Mouse (Mus musculus): ENCODE results near the gene Gm21870. TPM values are rescaled to one million over a fixed set of nuclear protein-coding genes. Genes with fewer than 3 reads are reported as not detected.
"Not testable (repeated sequence)": the region's sequence is repeated elsewhere in the genome, so short reads cannot be mapped to it uniquely, and the experiment has no call there.

Gm21870 gene
- not detected for total RNA-seq (2021)
- long read RNA-seq, experiment 1: 0 reads
- long read RNA-seq, experiment 2: 0 reads

GRCm38 (mm10) chrX:33986716-33987115 lies at the start of gene Gm21870:
Gene Gm21870, minus strand, starts transcription at chrX:33986816.
- DNase-seq: not testable (repeated sequence)

GRCm38 (mm10) chrX:33956440-33956839 lies 30.2 kb downstream of the Gm21870 start, which contains the start of gene Btbd35f6:
Gene Btbd35f6, minus strand, starts transcription at chrX:33956540.
- not testable (repeated sequence) for DNase-seq

Other genes with a start within 250 kb of the Gm21870 start
- gene Btbd35f6, start 30.3 kb downstream of the Gm21870 start, total RNA-seq (2021): not detected
- gene Btbd35f9, start 174.7 kb upstream of the Gm21870 start, total RNA-seq (2021): not detected

Data from gastrocnemius, postnatal 25 days (tissue).